Mouse (Mus musculus): ENCODE measurements around the gene Os9.

Gene Os9

DNA sequence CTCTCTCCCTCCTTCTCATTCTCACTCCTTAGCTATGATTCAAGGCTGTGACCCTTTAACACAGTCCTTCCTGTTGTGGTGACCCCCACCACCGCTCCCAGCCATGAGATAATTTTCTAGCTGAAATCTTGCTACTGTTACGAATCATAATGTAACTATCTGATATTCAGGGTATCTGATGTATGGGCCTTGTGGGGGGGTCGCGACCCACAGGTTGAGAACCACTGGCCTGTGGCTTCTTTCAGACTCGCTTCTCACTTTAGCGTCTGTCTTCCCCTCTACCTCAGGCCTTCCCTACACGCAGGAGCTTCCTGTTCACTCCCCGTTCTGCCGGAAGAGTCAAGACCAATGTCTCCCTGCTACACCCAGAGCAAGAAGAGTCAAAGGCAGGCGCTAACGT lies 2.5 kb downstream of the Os9 start:
- no peak for DNase-seq (ENCODE audit: low read depth, low spot score)

DNA sequence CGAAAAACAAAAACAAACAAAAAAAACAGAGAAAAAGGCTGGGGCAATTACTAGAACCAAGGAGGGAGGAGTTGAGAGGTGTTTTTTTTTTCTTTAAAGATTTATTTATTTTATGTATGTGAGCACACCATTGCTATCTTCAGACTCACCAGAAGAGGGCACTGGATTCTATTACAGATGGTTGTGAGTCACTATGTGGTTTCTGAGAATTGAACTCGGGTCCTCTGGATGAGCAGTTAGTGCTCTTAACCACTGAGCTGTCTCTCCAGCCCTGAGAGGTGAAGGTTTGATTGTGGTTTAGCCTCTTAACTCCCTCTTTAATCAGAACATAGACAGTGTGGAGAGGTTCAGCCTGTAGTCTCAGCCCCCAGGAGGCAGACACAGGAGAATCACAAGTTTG lies 5.9 kb downstream of the Os9 start:
- DNase-seq (ENCODE audit: low read depth, low spot score), result no peak

DNA sequence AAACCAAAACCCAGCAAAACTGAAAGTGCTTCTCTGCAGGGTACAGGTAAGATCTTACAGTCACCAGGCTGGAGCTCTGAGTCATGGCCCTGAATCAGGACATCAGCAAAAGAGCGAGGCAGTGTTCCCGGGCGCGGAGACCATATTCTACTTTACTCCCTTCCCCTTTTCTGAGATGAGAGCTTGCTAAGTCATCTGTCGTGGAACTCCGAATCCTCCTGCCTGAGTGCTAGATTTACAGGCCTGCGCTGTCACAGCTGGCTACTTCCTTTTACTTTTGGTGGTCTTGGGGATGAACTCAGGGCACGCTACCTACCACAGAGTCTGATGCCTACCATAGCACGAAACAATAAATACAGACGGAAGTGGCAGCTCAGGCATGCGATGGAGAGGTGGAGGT lies 6.5 kb downstream of the Os9 start:
- DNase-seq (ENCODE audit: low read depth, low spot score), result no peak

DNA sequence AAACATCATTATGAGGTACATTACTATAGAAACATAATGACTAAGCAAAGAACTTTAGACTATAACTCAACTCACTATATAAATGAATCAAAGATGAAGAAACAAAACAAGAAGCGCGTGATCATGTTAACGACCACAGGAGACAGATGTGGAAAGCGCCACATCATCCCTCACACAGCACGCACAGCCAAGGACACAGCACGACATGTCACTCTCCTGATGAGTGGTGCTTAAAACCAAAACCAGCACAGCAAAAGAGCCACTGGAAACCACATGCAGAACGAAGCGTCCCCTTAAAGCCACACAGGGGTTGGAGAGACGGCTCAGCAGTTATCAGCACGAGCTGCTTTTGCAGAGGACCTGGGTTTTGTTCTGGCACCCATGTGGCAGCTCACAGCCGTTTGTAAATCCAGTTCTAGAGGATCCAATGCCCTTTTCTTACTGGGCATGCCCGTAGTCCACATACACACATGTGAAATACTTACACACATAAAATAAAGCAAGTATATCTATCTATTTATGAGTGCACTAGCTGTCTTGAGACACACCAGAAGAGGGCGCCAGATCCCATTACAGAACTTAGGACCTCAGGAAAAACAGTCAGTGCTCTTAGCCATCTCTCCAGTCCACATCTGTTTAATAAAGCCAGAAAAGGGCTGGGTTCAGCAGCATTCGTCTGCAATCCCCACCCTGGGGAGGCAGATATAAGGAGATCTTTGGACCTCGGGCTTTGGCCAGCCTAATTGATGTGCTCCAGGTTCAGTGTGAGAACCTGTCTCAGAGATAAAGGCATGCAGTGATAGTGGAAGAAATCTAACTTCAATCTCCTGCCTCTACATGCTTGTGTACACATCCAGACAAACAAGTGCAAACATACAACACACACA lies 9.7 kb downstream of the Os9 start:
- no peak for DNase-seq (ENCODE audit: low read depth, low spot score)

DNA sequence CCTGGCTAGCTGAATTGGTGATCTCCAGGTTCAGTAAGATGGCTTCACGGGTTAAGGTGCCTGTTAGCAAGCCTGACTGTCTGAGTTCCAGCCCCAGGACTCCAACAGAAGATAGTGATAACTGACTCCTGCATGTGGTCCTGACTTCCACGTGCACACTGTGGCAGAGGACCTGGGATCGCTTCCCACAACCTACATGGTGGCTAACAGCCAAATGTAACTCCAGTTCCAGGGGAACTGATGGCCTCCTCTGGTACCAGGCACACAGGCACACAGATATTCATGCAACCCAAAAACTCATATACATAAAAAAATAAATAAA lies 12.7 kb downstream of the Os9 start:
- DNase-seq (ENCODE audit: low read depth, low spot score), result no peak

DNA sequence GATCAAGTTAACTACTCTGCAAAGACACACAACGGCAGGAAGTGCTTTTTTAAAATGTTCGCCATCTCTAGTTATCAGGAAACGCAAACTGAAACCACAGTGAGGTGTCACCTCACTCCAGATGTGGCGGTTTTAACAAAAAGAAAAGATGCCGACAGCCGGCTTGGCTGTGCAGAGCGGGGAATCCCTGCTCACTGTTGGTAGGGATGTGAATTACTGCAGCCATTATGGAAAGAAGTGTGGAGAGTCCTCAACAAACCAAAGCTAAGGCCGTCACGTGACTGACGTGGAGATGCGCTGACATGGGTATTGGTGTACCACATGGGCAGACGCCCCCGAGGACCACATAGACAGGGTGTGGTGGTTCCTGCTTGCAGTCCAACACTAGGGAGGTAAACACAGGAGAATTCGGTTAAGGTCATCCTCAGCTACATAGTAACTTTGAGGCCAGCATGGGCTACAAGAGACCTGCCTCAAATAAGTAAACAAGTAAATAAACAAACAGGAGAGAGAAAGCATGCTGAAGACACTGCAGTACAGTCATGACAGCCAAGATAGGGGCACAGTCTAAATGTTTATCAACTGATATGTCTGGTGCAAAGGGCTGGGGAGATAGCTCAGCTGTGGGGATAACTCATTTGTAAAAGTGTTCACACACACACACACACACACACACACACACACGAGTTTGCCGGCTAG lies 13.2 kb downstream of the Os9 start:
- no peak for DNase-seq (ENCODE audit: low read depth, low spot score)

DNA sequence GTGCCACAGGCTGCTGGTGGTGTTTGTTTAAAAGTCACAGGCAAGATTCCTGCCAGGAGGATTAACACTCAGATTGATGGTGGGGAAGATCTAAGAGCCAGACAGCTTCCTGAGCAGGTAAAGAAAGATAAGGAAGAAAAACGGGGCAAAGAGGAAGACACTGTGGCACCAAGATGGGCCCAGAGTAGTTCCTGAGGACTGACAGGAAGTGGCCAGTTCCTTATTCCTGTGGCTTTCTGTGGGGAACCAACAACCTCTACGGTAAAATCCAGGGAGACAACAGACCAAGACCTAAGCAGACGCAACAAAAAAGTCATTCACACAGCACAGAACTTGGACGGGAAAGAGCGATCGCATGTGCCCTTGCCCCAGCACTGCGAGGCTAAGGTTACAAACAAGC lies 17.3 kb downstream of the Os9 start:
- DNase-seq (ENCODE audit: low read depth, low spot score), result no peak

DNA sequence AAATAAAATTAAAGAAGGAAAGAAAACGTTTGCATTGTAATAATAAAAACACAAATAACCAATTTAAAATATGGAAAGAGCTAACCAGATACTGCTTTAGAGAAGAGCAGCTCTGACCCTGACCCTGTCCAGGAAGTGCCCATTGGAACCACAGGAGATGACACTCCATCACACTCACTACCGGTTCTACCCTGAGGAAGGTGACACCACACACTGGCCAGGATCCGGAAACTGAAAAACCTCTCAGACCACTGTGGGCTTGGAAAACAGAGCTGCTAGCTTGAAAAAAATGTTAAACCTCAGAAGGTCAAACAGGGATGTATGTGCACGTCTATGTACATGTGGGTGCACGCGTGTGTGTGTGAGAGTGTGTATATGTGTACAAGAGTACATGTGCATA lies 19.8 kb downstream of the Os9 start:
- DNase-seq (ENCODE audit: low read depth, low spot score), result no peak

DNA sequence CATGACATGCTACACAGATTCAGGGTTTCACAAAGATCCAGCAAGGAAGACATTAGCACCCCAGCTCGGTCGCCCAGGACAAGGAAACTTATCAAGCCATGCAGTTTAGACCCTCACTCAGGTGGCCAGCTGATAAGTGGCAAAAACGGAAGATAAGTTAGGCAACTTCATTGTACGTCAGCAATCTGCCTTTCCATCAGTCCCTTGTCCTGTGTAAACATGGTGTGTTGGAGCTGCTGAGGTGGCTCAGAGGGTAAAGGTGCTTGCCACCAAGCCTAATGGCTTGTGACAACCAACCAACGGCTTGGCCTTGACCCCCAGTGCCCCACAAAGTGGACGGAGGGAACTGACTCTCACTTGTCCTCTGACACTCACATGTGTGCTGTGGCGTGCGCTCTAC lies 20.5 kb downstream of the Os9 start:
- DNase-seq (ENCODE audit: low read depth, low spot score), result no peak

DNA sequence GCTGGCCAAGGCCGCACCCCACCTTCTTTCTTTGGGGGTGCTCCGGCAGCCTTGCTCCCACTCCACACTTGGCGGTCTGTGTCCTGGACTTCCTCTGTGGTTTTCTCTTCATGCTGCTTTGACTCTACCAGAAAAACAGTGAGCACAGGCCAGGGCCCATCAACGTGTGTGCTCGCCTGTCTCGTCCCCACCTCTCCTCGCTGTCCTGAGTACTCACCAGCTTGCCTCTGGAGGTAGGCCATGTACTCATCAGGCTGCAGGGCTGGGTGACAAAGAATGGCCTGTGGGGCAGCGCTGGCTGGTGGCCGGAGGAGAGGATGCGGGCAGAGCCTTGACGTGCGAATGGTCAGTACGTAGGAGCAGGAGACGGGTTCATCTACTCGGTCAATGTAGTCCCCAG lies 21.1 kb downstream of the Os9 start:
- no peak for DNase-seq (ENCODE audit: low read depth, low spot score)

DNA sequence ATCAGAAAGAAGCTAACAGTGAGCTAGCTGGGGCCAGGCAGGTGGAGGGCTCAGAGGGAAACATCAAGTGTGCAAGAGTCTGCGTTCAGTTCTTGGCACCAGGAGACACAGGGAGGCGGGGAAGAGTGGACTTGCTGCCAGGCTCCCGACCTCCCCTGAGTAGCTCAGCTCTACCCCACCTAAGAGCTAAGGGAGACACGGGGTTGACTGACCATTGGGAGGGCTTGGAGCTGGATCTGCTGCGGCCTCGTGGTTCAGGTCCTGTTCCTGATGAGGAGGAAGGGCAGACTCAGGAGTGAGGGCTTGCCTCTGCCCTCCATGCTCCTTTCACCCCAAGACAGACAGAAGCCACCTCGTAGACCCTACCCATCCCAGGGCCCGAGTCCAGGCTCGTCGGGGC lies 21.7 kb downstream of the Os9 start:
- no peak for DNase-seq (ENCODE audit: low read depth, low spot score)

DNA sequence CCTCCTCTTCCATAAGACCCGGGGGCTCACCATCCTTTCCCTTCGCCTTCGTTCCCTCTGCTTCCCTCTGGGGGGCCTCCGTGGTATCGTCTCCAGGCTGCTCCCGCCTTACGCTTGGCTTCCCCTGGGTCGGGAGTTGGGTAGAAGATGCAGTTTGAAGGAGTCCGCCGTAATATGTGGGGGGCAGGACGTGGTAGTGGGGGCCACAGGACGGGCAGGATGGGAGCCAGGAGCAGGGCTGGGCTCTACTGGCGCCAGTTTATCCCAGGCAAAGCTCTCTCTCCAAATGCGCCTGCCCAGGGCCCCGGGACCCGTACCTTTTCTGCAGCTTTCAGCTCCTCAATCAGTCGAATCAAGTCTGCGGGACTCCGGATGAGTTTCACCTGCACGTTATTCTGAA lies 22.4 kb downstream of the Os9 start:
- DNase-seq (ENCODE audit: low read depth, low spot score), result no peak

DNA sequence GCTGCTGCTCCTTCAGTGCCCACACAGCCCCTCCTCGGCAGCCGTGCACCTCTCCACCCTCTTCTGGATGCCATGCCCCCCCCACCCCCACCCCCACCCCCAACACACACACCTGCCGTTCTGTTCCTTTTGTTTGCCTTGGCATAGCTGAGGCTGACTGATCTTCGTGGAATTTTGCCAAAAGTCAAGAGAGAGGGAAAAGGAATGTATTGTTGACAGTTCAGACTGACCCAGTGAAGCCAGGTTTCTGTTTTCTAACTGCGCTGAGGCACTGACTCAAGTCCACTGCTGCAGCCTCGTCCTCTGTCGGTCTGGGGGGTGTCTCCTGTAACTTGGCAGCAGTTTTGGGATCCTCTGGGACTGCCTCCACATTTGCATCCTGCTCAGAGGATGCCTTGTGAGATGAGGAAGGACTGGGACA lies 26.5 kb downstream of the Os9 start:
- no peak for DNase-seq (ENCODE audit: low read depth, low spot score)

DNA sequence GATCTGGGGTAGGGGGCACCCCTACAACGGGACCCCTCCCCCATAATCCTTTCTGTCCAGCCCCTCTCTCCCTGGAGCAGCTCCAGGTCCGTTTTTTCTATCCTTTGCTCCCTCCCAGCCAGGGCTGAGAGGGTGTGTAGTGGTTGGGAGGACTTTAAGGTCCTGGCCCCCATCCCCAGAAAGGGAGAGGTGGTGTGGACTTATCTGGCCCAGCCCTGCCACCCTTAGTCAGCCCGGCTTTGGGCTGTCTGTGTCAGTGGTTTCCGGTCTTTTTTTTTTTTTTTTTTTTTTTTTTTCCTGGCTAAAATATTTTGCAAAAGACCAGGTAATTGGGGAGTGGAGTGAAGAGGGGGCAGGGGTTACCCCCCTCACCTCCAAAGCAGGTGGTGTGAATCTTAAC lies 28.2 kb downstream of the Os9 start:
- no peak for DNase-seq (ENCODE audit: low read depth, low spot score)

DNA sequence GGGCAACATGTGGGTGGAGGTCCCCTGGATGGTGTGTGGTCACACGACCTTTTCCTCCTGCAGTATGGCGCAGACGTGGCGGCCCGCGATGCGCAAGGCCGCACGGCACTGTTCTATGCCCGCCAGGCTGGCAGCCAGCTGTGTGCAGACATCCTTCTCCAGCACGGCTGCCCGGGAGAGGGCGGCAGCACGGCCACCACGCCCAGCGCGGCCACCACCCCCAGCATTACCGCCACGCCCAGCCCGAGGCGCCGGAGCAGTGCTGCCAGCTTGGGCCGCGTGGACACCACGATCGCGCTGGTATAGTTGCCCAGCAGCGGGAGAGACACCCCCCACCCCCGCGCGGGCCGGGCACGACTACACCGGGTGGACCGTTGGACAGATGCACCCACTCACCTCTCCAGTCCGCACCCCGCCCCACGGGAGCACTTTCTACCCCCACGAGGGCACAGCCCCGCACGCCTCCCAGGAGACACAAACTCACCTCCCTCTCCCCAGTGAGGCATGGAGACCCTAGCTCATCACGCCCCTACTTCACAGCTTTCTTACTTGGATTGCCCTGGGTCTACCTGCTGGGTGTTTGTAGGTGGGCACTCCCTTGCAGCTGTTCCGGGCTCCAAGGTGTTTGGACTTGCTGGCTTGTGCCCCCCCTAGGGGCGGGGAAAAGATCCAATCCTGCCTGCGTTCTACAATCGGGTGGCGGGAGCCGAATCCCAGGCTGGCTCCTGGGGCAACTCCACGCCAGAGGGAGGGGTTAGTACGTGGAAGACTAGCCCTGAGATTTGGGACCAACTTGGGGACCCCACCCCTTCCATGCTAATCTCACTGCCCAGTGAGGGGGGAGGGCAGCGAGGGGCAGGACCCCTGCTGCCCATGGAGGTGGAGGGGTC lies 29.2 kb downstream of the Os9 start:
- no peak for DNase-seq (ENCODE audit: low read depth, low spot score)

DNA sequence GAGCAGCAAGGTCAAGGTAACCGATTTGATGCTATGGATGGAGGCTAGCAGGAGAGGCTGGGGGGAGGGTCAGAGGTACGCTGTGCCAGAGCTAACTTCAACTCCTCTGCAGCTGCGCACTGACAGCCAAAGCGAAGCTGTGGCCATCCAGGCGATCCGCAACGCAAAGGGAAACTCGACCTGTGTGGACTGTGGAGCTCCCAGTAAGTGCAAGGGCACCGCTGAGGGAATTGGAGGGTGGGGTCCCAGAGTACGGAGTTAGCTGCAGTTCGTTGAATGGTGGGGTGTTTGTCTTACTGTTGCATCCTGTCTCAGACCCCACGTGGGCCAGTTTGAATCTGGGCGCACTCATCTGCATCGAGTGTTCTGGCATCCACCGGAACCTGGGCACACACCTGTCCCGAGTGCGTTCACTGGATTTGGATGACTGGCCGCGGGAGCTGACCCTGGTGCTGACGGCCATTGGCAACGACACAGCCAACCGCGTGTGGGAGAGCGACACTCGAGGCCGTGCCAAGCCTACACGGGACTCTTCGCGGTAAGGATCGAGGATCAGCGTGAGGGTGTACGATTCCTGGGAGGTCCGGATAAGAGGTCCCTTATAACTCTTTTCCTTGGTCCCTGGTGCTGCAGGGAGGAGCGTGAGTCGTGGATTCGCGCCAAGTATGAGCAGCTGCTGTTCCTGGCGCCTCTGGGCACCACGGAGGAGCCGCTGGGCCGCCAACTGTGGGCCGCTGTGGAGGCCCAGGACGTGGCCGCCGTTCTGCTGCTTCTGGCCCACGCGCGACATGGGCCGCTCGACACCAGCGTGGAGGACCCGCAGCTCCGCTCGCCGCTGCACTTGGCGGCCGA lies 30.1 kb downstream of the Os9 start:
- DNase-seq (ENCODE audit: low read depth, low spot score), result no peak

DNA sequence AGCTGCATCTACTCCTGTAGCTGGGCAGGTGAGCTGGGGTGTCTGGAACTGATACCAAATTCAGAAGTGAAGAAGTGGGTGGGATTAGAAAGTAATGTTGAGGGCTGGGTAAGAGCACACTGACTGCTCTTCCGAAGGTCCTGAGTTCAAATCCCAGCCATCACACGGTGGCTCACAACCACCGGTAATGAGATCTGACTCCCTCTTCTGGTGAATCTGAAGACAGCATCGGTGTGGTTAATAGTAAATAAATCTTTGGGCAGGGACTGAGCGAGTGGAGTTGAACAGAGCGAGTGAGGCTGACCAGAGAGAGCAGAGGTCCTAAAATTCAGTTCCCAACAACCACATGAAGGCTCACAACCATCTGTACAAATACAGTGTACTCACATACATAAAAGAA lies 35.3 kb downstream of the Os9 start:
- no peak for DNase-seq (ENCODE audit: low read depth, low spot score)

DNA sequence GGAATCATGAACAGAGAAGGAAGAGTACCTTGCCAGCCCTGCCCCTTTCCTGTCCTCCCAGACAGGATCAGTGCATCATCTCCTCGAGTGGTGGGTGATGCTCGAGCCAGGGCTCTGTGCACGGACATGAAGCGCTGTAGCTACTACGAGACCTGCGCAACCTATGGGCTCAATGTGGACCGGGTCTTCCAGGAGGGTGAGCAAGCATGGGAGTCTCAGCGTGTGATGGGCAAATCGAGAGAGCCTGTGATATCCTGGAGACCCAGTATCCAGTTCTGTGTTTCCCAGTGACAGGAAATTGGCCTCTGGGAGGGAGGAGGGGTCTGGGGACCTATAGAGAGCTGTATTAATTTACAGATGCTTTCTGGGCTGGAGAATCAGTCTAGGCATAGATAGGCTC lies 35.9 kb downstream of the Os9 start:
- no peak for DNase-seq (ENCODE audit: low read depth, low spot score)

DNA sequence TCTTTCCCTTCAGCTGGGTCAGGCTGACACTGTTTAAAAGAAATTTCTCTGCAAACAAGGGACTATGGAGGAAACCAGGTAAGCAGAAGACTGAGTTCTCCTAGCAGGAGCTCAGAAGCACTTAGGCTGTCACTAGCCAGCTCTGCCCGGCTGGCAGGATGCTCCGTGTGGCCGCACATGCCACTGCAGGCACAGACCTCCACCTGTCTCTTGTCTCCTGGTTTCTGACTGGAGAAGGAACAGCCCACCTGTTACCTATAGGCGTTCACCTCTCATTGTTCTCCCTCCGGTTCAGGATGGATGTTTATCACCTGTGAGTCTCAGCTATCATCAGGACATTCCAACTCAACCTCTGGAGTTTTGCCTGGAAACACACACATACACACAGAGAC lies 37.0 kb downstream of the Os9 start:
- DNase-seq (ENCODE audit: low read depth, low spot score), result no peak

DNA sequence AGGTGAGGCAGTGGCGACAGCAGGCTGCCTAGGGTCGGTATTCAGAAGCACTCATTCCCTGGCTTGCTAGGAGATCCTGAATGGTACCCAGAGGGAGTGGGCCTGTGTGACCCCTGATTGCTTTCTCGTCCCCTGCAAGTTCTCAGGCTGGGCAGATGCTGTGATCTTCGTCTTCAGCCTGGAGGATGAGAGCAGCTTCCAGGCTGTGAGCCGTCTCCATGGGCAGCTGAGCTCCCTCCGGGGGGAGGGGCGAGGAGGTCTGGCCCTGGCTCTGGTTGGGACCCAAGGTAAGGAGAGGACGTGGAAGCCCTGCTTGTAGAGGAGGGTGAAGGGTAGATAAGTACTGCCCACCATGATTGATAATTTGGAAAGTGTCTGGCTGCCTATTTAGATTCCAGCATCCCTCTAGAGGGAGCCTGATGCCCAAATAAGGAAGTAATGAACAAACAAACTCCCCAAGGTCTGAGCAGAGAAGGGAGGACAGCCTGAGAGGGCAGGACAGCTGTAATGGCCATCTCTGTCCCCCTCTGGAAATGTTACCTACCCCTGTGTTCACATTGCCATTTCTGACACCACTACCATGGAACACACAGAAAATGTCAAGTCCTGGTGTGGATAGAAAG lies 37.5 kb downstream of the Os9 start:
- DNase-seq (ENCODE audit: low read depth, low spot score), result no peak

DNA sequence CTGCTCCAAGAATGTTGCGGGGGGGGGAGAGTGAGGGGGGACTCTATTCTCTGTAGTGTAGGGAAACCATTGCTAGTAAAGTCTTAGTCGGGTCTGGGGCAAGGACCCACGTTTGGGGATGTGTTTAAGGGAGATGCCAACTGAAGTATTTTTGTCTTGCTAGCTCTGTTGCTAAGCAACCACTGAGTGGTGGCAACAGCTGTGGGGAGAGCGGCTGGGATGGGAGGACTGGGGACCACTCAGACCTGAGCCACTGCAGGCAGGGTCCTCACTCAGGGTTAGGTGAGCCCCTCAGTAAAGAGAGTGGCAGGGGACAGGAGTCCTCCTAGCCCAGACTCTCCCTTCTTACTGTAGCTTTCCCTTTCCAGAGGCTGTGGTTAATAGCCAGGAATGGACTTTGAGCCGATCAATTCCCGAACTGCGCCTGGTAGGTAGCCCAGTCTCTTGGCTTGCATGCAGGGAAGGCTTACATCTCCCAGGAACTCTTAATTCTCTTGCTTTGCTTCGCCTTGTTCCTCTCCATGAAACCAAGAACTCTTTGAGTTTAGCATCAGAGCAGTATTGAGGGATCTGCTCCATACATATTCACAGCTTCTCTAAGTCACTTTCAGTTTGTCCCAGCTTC lies 38.8 kb downstream of the Os9 start:
- DNase-seq (ENCODE audit: low read depth, low spot score), result no peak

Data from retina, adult 2 months (tissue).